Comparison of ENCODE assay signal across 8 mouse cellular contexts in genomic region chr10:59952152-59952780, GRCm38 (mm10). TPM values are rescaled to one million over a fixed set of nuclear protein-coding genes. Genes with fewer than 3 reads are reported as not detected.
A peak's percentile ranks its signal among the peaks of the same experiment; 100 is the strongest.
DNase-seq lines count a peak whose midpoint lies in the region; ATAC-seq lines count a peak whose summit lies in the region.

No protein-coding gene starts in this region.

- H3K4me3 ChIP-seq in brown adipose tissue, adult 24 weeks (ENCODE audit: insufficient read depth, low read depth, low read length) = peak overlapping the region; percentile 66
- H3K4me3 ChIP-seq in forebrain, embryonic 10.5 days = peak overlapping the region; percentile 88
- peak overlapping the region; percentile 94 for H3K4me3 ChIP-seq in heart, embryonic 16.5 days (ENCODE audit: low read length)

- peak overlapping the region; percentile 88 for H3K9ac ChIP-seq in heart, embryonic 16.5 days (ENCODE audit: low read length)

- peaks cover 11% of the 10 kb centered on the region for H3K27me3 ChIP-seq in forebrain, embryonic 10.5 days (ENCODE audit: poor library complexity, severe bottlenecking)
- no peaks in the 10 kb centered on the region for H3K27me3 ChIP-seq in heart, embryonic 16.5 days (ENCODE audit: control insufficient read depth, insufficient read depth, low read length)

- DNase-seq in adrenal gland, postnatal 25 days = peak; percentile 57
- DNase-seq in adrenal gland, adult 18-20 months (ENCODE audit: low spot score in 2 of 2) = no peak
- peak; percentile 82 for DNase-seq in forebrain, embryonic 10.5 days (ENCODE audit: extremely low spot score, low spot score)
- peak; percentile 62 to 67 for DNase-seq in layer of hippocampus, adult 8-10 months (ENCODE audit: low spot score in 2 of 2)
- DNase-seq in right cerebral cortex, postnatal 4 days = peak; percentile 65

- H3K36me3 ChIP-seq in forebrain, embryonic 10.5 days (replicated peaks) = peaks cover 15% of the 10 kb centered on the region
- H3K36me3 ChIP-seq in heart, embryonic 16.5 days (ENCODE audit: control insufficient read depth, insufficient read depth) = no peaks in the 10 kb centered on the region

- H3K9me3 ChIP-seq in forebrain, embryonic 10.5 days = no peaks in the 10 kb centered on the region
- H3K9me3 ChIP-seq in heart, embryonic 16.5 days (replicated peaks; ENCODE audit: control insufficient read depth, low read length) = no peaks in the 10 kb centered on the region

- WGBS in forebrain, embryonic 10.5 days = under 1% methylated on average over 31 of the region's 31 CpGs
- WGBS in heart, embryonic 16.5 days = under 1% methylated on average over 31 of the region's 31 CpGs

- peak; percentile 17 for ATAC-seq in heart, embryonic 16.5 days (replicated peaks; ENCODE audit: extremely low read depth, insufficient read depth, low FRiP score)
- ATAC-seq in megakaryocyte, adult 5-6 weeks (ENCODE audit: poor library complexity, severe bottlenecking) = peak; percentile 14

- peak overlapping the region; percentile 86 for H3K4me2 ChIP-seq in heart, embryonic 16.5 days (ENCODE audit: low read depth, low read length)

- H3K27ac ChIP-seq in brown adipose tissue, adult 24 weeks (replicated peaks; ENCODE audit: low read depth, low read length) = peak overlapping the region; percentile 85
- H3K27ac ChIP-seq in forebrain, embryonic 10.5 days = peak overlapping the region; percentile 96
- H3K27ac ChIP-seq in heart, embryonic 16.5 days (ENCODE audit: low read length) = peak overlapping the region; percentile 97

- peaks cover 8% of the 10 kb centered on the region for H3K4me1 ChIP-seq in brown adipose tissue, adult 24 weeks (ENCODE audit: control insufficient read depth, insufficient read depth, insufficient read length, low read length)
- H3K4me1 ChIP-seq in forebrain, embryonic 10.5 days = peaks cover 73% of the 10 kb centered on the region
- H3K4me1 ChIP-seq in heart, embryonic 16.5 days (ENCODE audit: control insufficient read depth, insufficient read depth, low read length) = peaks cover 29% of the 10 kb centered on the region

RNA-seq across cellular contexts. Expression of gene Ddit4, which starts 0.6 kb away (rescaled TPM):
- total RNA-seq in adrenal gland, postnatal 25 days (2021) = 35.7 and 57.7 TPM in 2 replicates
- total RNA-seq in adrenal gland, adult 18-20 months (2021) = 10 to 100 TPM; 29.5 to 69.3 TPM
- 6.1 and 17.7 TPM in 2 replicates for polyA plus RNA-seq in brown adipose tissue, adult 24 weeks (2012; ENCODE audit: insufficient read depth, insufficient read length, missing spikeins)
- polyA plus RNA-seq in forebrain, embryonic 10.5 days (2016; fragmentation: Nextera tagmentation; extraction: Ambion mirVana) = 32.7 and 35.3 TPM in 2 replicates
- 29.0 and 31.9 TPM in 2 replicates for polyA plus RNA-seq in heart, embryonic 16.5 days (2015; fragmentation: Nextera tagmentation; extraction: Ambion mirVana)
- total RNA-seq in layer of hippocampus, adult 8-10 months (2022) = 10 to 100 TPM; 51.3 to 71.6 (median 61.4) TPM
- total RNA-seq in megakaryocyte, adult 5-6 weeks (2015) = 2.2 and 2.4 TPM in 2 replicates
- 0.94 and 1.2 TPM in 2 replicates for total RNA-seq in megakaryocyte, adult 5-6 weeks (2017)

RNA-seq across cellular contexts. Expression of gene Ascc1, which starts 50.3 kb away (rescaled TPM):
- 28.8 and 33.8 TPM in 2 replicates for total RNA-seq in adrenal gland, postnatal 25 days (2021)
- 10 to 100 TPM; 26.1 to 33.7 TPM for total RNA-seq in adrenal gland, adult 18-20 months (2021)
- 19.2 and 20.6 TPM in 2 replicates for polyA plus RNA-seq in brown adipose tissue, adult 24 weeks (2012; ENCODE audit: insufficient read depth, insufficient read length, missing spikeins)
- 33.5 and 34.7 TPM in 2 replicates for polyA plus RNA-seq in forebrain, embryonic 10.5 days (2016; fragmentation: Nextera tagmentation; extraction: Ambion mirVana)
- polyA plus RNA-seq in heart, embryonic 16.5 days (2015; fragmentation: Nextera tagmentation; extraction: Ambion mirVana) = 41.9 and 44.1 TPM in 2 replicates
- total RNA-seq in layer of hippocampus, adult 8-10 months (2022) = 10 to 100 TPM; 17.0 to 19.1 (median 17.7) TPM
- total RNA-seq in megakaryocyte, adult 5-6 weeks (2015) = 25.7 and 29.9 TPM in 2 replicates
- 24.3 and 27.0 TPM in 2 replicates for total RNA-seq in megakaryocyte, adult 5-6 weeks (2017)

RNA-seq across cellular contexts. Expression of gene Anapc16, which starts 50.7 kb away (rescaled TPM):
- total RNA-seq in adrenal gland, postnatal 25 days (2021) = 64.1 and 67.8 TPM in 2 replicates
- 10 to 100 TPM; 54.7 to 85.8 TPM for total RNA-seq in adrenal gland, adult 18-20 months (2021)
- 59.1 and 60.8 TPM in 2 replicates for polyA plus RNA-seq in brown adipose tissue, adult 24 weeks (2012; ENCODE audit: insufficient read depth, insufficient read length, missing spikeins)
- polyA plus RNA-seq in forebrain, embryonic 10.5 days (2016; fragmentation: Nextera tagmentation; extraction: Ambion mirVana) = 96.8 and 108 TPM in 2 replicates
- polyA plus RNA-seq in heart, embryonic 16.5 days (2015; fragmentation: Nextera tagmentation; extraction: Ambion mirVana) = 89.3 and 90.1 TPM in 2 replicates
- 10 to 100 TPM; 66.2 to 69.6 (median 67.9) TPM for total RNA-seq in layer of hippocampus, adult 8-10 months (2022)
- 45.9 and 57.2 TPM in 2 replicates for total RNA-seq in megakaryocyte, adult 5-6 weeks (2015)
- total RNA-seq in megakaryocyte, adult 5-6 weeks (2017) = 35.2 and 39.4 TPM in 2 replicates

Comparison
In these comparisons a context has a peak if more than half of its experiments do, and no peak if none do; other contexts are left out.
1. DNase-seq: peak in adrenal gland, postnatal 25 days (single experiment), forebrain, embryonic 10.5 days (single experiment), layer of hippocampus, adult 8-10 months (2 of 2) and right cerebral cortex, postnatal 4 days (single experiment); none in adrenal gland, adult 18-20 months (0 of 2).
2. RNA of gene Ddit4, which starts 0.6 kb away (total RNA-seq): 29.5 to 69.3 TPM in adrenal gland, adult 18-20 months, 51.3 to 71.6 TPM in layer of hippocampus, adult 8-10 months and 35.7 to 57.7 TPM in adrenal gland, postnatal 25 days; 0.94 to 2.4 TPM in megakaryocyte, adult 5-6 weeks; every median in the first group is over 4 times any median in the second.
3. Peak in every context shown above with its lines, with median percentiles within 50 percentile points of each other: H3K27ac ChIP-seq and H3K4me3 ChIP-seq.